Mouse (Mus musculus): Measurements from ENCODE around the gene Emp3.
"Not testable (repeated sequence)": the region's sequence is repeated elsewhere in the genome, so short reads cannot be mapped to it uniquely, and the experiment has no call there.

DNA sequence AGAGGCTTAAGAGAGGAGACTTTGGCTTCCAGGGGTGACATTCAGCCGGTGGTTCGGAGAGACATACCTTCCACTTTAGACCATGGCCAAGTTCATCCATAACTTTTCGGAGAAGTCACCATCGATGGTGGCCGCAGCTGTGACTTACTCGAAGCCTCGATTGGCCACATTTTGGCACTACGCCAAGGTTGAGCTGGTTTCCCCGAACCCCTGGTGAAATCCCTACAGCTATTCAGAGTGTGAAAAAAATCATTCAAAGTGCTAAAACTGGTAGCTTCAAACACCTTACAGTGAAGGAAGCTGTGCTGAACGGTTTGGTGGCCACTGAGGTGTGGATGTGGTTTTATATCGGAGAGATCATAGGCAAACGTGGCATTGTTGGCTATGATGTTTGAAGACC lies 12.6 kb upstream of the Emp3 start:
- TF ChIP-seq CTCF (IDR thresholded peaks at IDR 0.05; ENCODE audit: borderline replicate concordance, control insufficient read depth, extremely low read depth, insufficient read depth, low read length, poor library complexity); POLR2A (IDR thresholded peaks at IDR 0.05; ENCODE audit: control insufficient read depth, extremely low read depth, insufficient read depth, low read length, poor library complexity): not testable (repeated sequence)

Measured in thymus, adult 2 months (tissue).